Mouse (Mus musculus): ENCODE measurements at regions not wholly inside any gene's neighbourhood (a gene's known extent, or its start where the extent isn't known, plus 50 kb on each side); places are given as distances from the start of the nearest gene placed in this dataset.

- no peak for DNase-seq (ENCODE audit: low spot score)
Observed at GRCm38 (mm10) chr7:117260596-117260995, 120.2 kb upstream of the Xylt1 start.

DNA sequence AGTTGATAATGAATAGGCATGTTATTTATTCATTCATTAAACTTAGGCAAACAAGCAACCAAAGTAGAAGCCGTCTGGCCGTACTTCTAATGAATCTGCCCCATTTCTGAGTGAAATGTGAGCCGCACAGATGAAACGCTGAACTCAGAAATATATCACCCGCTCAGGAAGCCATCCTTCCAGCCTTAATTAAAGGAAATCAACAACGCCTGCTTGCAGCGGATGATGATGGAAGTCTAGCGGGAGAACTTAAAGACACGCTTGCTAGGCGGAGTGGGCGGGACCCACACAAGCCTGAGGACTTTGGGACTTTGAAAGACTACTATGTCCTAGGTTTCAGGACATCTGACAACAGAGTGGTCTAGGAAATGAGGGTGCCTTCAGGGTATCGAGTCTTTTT is 117.7 kb upstream of the Xylt1 start:
- DNase-seq (ENCODE audit: low spot score) = no peak

GRCm38 (mm10) chr7:117264341-117264740 is 116.4 kb upstream of the Xylt1 start:
- DNase-seq (ENCODE audit: low spot score) = no peak

DNA sequence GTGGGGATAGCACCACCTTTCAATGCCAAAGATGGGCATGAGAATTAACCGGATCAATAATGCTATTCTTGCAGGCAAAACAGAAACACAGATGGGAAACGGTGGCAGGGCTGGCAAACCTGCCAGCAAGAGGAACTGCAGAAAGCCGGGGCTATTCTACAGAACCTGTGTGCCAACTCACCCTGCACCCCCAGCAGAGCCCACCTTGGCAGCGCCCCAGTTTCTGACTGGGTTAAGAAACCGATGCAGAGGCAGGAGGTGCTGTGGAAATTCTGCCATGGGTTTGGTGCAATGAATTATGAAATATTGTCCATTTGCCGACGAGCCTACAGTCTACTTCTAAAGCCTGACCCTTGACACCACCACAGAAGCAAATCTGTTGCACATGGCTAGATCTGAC is 112.7 kb upstream of the Xylt1 start:
- no peak for DNase-seq (ENCODE audit: low spot score)

DNA sequence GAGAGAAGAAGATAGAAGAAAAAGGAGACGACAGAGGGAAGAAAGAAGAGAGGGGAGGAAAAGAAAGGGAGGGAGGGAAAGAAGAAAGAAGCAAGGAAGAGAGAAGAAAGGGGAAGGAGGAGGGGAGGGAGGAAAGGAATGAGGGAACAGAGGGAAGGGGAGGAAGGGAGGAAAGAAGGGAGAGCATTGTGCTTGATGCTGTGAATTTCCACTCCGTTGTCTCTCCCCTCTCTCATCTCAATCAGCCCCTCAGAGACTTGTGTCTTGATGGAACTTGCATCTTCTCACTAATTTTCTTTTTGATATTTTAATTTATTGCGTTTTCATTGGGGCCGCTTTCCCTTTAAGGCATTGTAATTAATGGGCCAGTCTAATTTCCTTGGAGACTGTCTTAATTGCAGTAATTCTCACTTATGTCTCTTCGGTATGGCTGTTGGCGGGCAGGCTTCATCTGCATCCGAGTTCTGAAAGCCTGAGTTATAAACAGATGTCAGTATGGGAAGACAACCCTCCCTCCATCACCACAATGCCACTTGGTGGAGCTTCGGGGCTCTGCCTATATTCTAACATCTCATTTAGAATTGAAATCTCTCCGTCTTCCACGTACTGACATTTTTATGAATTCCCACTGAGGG is 111.4 kb upstream of the Xylt1 start:
- DNase-seq (ENCODE audit: low spot score) = no peak

DNA sequence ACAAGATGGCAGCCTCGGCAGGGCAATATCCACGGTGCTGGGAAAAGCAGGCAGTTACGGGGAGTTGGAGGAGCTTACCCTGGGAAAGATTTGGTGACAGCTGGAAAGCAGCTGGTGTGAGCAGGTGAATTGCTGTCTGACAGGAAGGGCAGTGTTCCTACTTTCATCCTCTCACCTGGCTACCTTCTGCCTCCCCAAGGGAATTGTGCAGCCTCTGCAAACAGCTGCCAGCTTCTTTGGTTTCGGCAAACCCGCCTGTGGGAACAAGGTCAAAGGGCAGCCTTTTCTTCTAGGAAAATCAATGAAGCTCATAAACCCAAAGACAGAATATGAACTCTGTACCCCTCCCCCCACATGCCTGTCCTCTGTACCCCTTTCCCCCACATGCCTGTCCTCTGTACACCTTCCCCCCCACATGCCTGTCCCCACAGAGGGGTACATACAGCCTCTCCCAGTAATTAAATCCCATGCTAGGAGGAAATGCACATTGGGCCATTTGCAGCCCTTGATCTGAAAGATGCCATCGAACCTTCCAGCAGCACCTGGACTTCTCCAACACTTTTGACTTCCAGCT is 102.3 kb upstream of the Xylt1 start:
- peak; percentile 8 for DNase-seq (ENCODE audit: low spot score)

DNA sequence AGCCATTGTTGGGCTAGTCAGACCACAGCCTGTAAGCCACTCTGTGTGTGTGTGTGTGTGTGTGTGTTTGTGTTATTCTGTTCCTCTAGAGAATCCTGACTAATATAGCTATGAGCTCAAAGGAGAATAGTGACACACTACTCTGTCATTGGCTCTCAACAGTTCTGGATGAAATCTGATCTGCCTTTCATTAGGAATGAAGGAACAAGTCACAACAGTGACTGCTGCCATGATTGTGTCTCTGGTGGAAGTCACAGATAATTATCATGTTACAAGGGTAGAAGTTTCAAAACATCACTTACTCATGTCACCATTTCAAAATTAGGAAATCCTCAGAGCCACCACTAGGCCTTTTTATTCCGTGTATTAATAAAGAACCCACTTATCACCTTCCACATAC is 98.6 kb upstream of the Xylt1 start:
- DNase-seq (ENCODE audit: low spot score) = no peak

GRCm38 (mm10) chr7:117285206-117285605 is 95.6 kb upstream of the Xylt1 start:
- no peak for DNase-seq (ENCODE audit: low spot score)

- no peak for DNase-seq (ENCODE audit: low spot score)
Observed at GRCm38 (mm10) chr7:117285985-117286384, 94.8 kb upstream of the Xylt1 start.

- peak; percentile 25 for DNase-seq (ENCODE audit: low spot score)
Observed at GRCm38 (mm10) chr7:117303705-117304104, 77.1 kb upstream of the Xylt1 start.

GRCm38 (mm10) chr7:117310586-117311200 is 70.1 kb upstream of the Xylt1 start:
- DNase-seq (ENCODE audit: low spot score) = no peak

DNA sequence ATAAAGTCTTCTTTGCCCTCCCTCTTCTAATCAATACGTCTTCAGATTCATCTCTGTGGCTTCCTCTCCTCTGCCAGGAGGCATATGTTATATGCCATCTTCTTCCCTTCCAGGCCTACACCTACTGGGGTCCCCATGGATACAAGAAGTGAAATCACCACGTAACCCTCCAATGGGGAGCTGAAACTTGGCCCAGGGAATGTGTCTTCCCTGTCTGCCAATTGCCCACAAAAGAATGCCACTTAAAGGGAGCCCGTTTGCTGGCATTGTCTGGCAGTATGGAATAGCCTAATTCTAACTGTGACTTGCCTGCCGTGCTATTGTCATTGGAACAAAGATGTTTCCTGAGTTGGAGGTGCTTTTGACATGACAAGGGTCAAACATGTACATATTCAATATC is 69.5 kb upstream of the Xylt1 start:
- DNase-seq (ENCODE audit: low spot score) = peak; percentile 3

DNA sequence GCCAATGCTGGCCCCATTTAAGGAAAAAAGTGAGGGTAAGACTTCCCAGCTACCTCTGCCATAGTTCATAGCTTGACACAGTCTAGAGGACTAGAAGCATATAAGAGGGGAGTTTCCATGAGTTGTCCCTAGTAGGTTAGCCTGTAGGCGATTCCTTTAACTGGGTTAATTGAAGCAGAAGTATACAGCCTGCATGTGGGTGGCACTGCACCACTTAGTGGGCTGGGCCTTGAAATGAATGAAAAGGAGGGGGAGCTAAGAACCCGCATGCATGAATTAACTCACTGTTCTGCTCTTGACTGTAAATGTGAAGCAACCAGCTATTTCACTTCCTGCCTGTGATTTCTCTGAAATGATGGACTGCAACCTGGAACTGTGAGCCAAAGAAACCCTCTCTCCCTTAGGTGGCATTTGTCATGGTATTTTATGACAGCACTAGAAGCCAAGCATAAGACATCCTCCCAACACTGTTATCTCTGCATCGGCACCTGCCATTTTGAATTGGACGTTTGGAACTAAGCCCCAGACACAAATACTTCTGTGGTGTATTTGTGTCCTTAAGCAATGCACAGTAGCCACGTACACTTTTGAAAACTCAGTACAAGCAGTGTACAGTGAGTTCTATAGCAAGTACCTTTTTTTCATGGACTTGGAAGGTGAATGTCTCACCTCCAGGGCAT is 64.5 kb upstream of the Xylt1 start:
- peak; percentile 54 for DNase-seq (ENCODE audit: low spot score)

DNA sequence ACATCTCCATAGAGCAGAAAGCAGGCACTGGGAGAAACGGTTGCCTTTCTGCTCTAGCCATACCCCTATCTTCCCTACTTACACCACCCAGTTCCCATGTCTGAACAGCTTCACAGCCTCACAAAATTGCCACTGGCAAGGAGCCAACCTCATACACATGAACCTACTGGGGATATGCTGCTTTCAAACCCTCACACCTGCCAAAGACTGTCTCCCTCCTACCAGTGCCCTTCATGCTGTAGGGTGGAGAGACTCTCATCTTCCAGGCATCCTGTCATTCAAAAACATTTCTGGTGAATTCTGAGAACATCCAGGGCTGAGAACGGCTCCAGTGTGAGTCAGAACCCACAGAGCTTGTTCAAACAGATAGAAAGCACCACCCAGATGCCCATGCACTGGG is 63.4 kb upstream of the Xylt1 start:
- DNase-seq (ENCODE audit: low spot score) = no peak

DNA sequence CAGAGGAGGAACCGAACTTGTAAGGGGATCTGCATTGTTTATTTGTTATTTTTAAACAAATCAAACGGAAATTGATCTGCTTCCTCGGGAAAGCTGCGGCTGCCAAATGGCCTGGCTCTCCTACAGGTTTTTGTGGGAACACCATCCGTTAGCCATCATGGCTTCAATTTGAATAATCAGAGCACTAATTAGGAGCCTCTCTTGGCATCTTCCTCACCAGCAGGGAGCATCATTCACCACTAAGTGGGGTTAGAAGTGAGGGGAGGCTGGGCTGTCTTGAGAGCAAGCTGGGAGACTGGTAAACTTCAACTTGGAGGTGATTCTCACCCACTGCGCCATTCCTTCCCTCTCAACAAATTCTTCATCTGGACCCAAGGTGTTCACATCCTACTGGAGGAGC is 60.2 kb upstream of the Xylt1 start:
- DNase-seq (ENCODE audit: low spot score) = peak; percentile 22
